Comparison of ENCODE assay signal across 19 mouse cellular contexts in the genomic region with DNA sequence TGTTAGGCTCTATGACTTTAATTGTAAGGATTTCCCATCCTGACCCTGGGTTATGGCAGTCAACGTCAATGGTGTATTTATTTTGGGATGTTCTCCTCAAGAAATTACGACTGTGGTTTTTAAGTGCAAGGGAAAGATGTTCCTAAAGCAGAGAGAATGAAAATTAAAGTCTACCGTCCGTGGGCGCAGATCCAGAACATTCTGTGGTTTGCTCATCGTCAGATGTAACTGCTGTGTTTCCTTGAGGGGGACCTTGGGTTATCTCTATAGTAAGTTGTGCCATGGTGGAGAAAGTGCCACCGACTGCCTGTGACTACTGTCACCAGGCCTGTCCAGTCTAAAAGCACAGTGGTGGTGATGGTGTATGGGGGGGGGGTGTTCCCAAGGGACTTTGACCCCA.
DNase-seq lines count a peak whose midpoint lies in the region; ATAC-seq and TF ChIP-seq lines count a peak whose summit lies in the region.
"Had no signal": no experiment of that assay in that cellular context is flagged by ENCODE, and none has a peak within 500 bp of the region (broad histone marks: within the 10 kb centered on the region; RNA-seq: fewer than 3 reads in every experiment).

No protein-coding gene starts in this region.

- 42% methylated on average over 7 of the region's 7 CpGs for WGBS in olfactory bulb, adult 2 months
- 91% methylated on average over 7 of the region's 7 CpGs for WGBS in kidney, embryonic 14.5 days

- no peak for ATAC-seq in kidney, embryonic 14.5 days (ENCODE audit: low FRiP score, low TSS enrichment)
- ATAC-seq: forebrain, embryonic 14.5 days; forebrain, embryonic 16.5 days had no signal

- peak; percentile 58 for DNase-seq in adrenal gland, postnatal 14 days
- DNase-seq in adrenal gland, adult 2 months = no peak
- peak; percentile 51 to 68 for DNase-seq in left cerebral cortex, postnatal 14 days (ENCODE audit: low spot score in 2 of 2)
- no peak for DNase-seq in left cerebral cortex, adult 8-10 months (ENCODE audit: low spot score in 2 of 2)
- DNase-seq in lung, postnatal 36 days = no peak
- DNase-seq: cerebellum, adult 11-12 months; cerebellum, adult 2 months; cerebellum, adult 9-10 months; cerebellum, postnatal 10 days; cerebellum, postnatal 25 days had no signal

- peaks cover 24% of the 10 kb centered on the region for H3K4me1 ChIP-seq in olfactory bulb, adult 2 months (ENCODE audit: control insufficient read depth, insufficient read depth, low read length)
- H3K4me1 ChIP-seq in kidney, embryonic 14.5 days (ENCODE audit: control insufficient read depth, insufficient read depth, low read length) = no peaks in the 10 kb centered on the region
- H3K4me1 ChIP-seq: forebrain, embryonic 12.5 days had no signal

- no peaks in the 10 kb centered on the region for H3K27me3 ChIP-seq in kidney, embryonic 14.5 days (ENCODE audit: control insufficient read depth, insufficient read depth, low read length)
- H3K27me3 ChIP-seq: embryonic facial prominence, embryonic 13.5 days; embryonic facial prominence, embryonic 15.5 days; forebrain, embryonic 12.5 days had no signal

- no peak overlapping the region for H3K4me3 ChIP-seq in olfactory bulb, adult 2 months (ENCODE audit: insufficient read depth, low read depth, low read length)
- H3K4me3 ChIP-seq in kidney, embryonic 14.5 days (ENCODE audit: low read length) = no peak overlapping the region
- H3K4me3 ChIP-seq: embryonic facial prominence, embryonic 13.5 days; embryonic facial prominence, embryonic 15.5 days; erythroblast, embryonic 14.5 days; forebrain, embryonic 10.5 days; forebrain, embryonic 12.5 days had no signal

- H3K4me2 ChIP-seq in kidney, embryonic 14.5 days (replicated peaks; ENCODE audit: low read depth, low read length) = no peak overlapping the region
- H3K4me2 ChIP-seq: embryonic facial prominence, embryonic 13.5 days; embryonic facial prominence, embryonic 15.5 days; forebrain, embryonic 12.5 days had no signal

- no peaks in the 10 kb centered on the region for H3K9me3 ChIP-seq in kidney, embryonic 14.5 days (ENCODE audit: control insufficient read depth, low read length)
- H3K9me3 ChIP-seq: embryonic facial prominence, embryonic 13.5 days; embryonic facial prominence, embryonic 15.5 days; forebrain, embryonic 10.5 days; forebrain, embryonic 12.5 days had no signal

- TF ChIP-seq CTCF in olfactory bulb, adult 2 months (IDR thresholded peaks at IDR 0.05; ENCODE audit: insufficient read depth, low read depth, low read length) = no peak

- peaks cover 59% of the 10 kb centered on the region for H3K36me3 ChIP-seq in kidney, embryonic 14.5 days (ENCODE audit: control insufficient read depth, insufficient read depth, low read length)

- peak overlapping the region; percentile 78 for H3K27ac ChIP-seq in olfactory bulb, adult 2 months (ENCODE audit: insufficient read depth, low read depth, low read length)
- no peak overlapping the region for H3K27ac ChIP-seq in kidney, embryonic 14.5 days (ENCODE audit: low read depth, low read length)
- H3K27ac ChIP-seq: embryonic facial prominence, embryonic 13.5 days; embryonic facial prominence, embryonic 15.5 days; forebrain, embryonic 10.5 days; forebrain, embryonic 12.5 days had no signal

- TF ChIP-seq POLR2A in olfactory bulb, adult 2 months (IDR thresholded peaks at IDR 0.05; ENCODE audit: insufficient read depth, low read depth, low read length) = no peak

- H3K9ac ChIP-seq in kidney, embryonic 14.5 days (ENCODE audit: low read depth, low read length) = no peak overlapping the region
- H3K9ac ChIP-seq: embryonic facial prominence, embryonic 13.5 days; embryonic facial prominence, embryonic 15.5 days; forebrain, embryonic 12.5 days had no signal

- intact Hi-C loops in left cerebral cortex, postnatal 14 days (cut with DNase I) = loop anchor here (10.0 kb wide), 1 partner anchor 422 kb away; no protein-coding TSS in a partner anchor

Comparison
In these comparisons a context has a peak if more than half of its experiments do, and no peak if none do; other contexts are left out.
1. DNase-seq: peak in adrenal gland, postnatal 14 days (single experiment) and left cerebral cortex, postnatal 14 days (2 of 2); none in adrenal gland, adult 2 months (single experiment), left cerebral cortex, adult 8-10 months (0 of 2) and lung, postnatal 36 days (single experiment).